Mouse (Mus musculus): Measurements from ENCODE around the gene Ppp1r3g. TPM values are rescaled to one million over a fixed set of nuclear protein-coding genes. Genes with fewer than 3 reads are reported as not detected.
A peak's percentile ranks its signal among the peaks of the same experiment; 100 is the strongest.

Ppp1r3g gene
- polyA plus RNA-seq, 1 experiment from 2014 or later: not detected

- H3K27me3 ChIP-seq: no peaks in the 10 kb centered on the region
- no peak for TF ChIP-seq CTCF (IDR thresholded peaks at IDR 0.05)
- in situ Hi-C loops (cut with MboI; ENCODE audit: low pct_unique_long_range_greater_than_20kb): no loop called here
- no peak for ATAC-seq
- DNase-seq (ENCODE audit: low read depth, low spot score): no peak
- CTCF ChIA-PET: no interaction called here
- POLR2A ChIA-PET: no interaction called here
Observed at GRCm38 (mm10) chr13:35994067-35994466, 35.4 kb downstream of the Ppp1r3g start.

- no peak for ATAC-seq
- H3K27me3 ChIP-seq: no peaks in the 10 kb centered on the region
- ChIA-PET CTCF (no interaction called here), POLR2A (no interaction called here)
- TF ChIP-seq CTCF (IDR thresholded peaks at IDR 0.05): no peak
- DNase-seq (ENCODE audit: low read depth, low spot score): no peak
- in situ Hi-C loops (cut with MboI; ENCODE audit: low pct_unique_long_range_greater_than_20kb): no loop called here
Observed at GRCm38 (mm10) chr13:35995231-35995630, 36.6 kb downstream of the Ppp1r3g start.

GRCm38 (mm10) chr13:35995696-35996426 is 37.2 kb downstream of the Ppp1r3g start:
- no peak for TF ChIP-seq CTCF (IDR thresholded peaks at IDR 0.05)
- H3K27me3 ChIP-seq: no peaks in the 10 kb centered on the region
- ChIA-PET CTCF (no interaction called here), POLR2A (interaction anchor here (0.6 kb wide), 1 partner anchor 14 kb away, joined by 3 read pairs; no protein-coding TSS in a partner anchor)
- in situ Hi-C loops (cut with MboI; ENCODE audit: low pct_unique_long_range_greater_than_20kb): no loop called here
- ATAC-seq: no peak
- DNase-seq (ENCODE audit: low read depth, low spot score): no peak

GRCm38 (mm10) chr13:35997606-35998005 is 39.0 kb downstream of the Ppp1r3g start:
- in situ Hi-C loops (cut with MboI; ENCODE audit: low pct_unique_long_range_greater_than_20kb): no loop called here
- POLR2A ChIA-PET: no interaction called here
- no peak for DNase-seq (ENCODE audit: low read depth, low spot score)
- H3K27me3 ChIP-seq: no peaks in the 10 kb centered on the region
- no peak for ATAC-seq
- CTCF ChIA-PET: no interaction called here
- TF ChIP-seq CTCF (IDR thresholded peaks at IDR 0.05): no peak

GRCm38 (mm10) chr13:36000798-36001197 is 42.2 kb downstream of the Ppp1r3g start:
- POLR2A ChIA-PET: no interaction called here
- no peaks in the 10 kb centered on the region for H3K27me3 ChIP-seq
- TF ChIP-seq CTCF (IDR thresholded peaks at IDR 0.05): no peak
- in situ Hi-C loops (cut with MboI; ENCODE audit: low pct_unique_long_range_greater_than_20kb): loop anchor here (25.0 kb wide), 1 partner anchor 787 kb away; no protein-coding TSS in a partner anchor
- no peak for DNase-seq (ENCODE audit: low read depth, low spot score)
- CTCF ChIA-PET: interaction anchor here (1.3 kb wide), 1 partner anchor 19 kb away, joined by 3 read pairs; no protein-coding TSS in a partner anchor
- ATAC-seq: no peak

- in situ Hi-C loops (cut with MboI; ENCODE audit: low pct_unique_long_range_greater_than_20kb): loop anchor here (25.0 kb wide), 1 partner anchor 777 kb away; no protein-coding TSS in a partner anchor
- H3K27me3 ChIP-seq: no peaks in the 10 kb centered on the region
- CTCF ChIA-PET: no interaction called here
- TF ChIP-seq CTCF (IDR thresholded peaks at IDR 0.05): no peak
- ATAC-seq (no peak), DNase-seq (ENCODE audit: low read depth, low spot score) (no peak)
- POLR2A ChIA-PET: no interaction called here
Observed at GRCm38 (mm10) chr13:36009981-36010380, 51.3 kb downstream of the Ppp1r3g start.

- TF ChIP-seq CTCF (IDR thresholded peaks at IDR 0.05): no peak
- H3K27me3 ChIP-seq: no peaks in the 10 kb centered on the region
- no peak for DNase-seq (ENCODE audit: low read depth, low spot score)
- ATAC-seq: no peak
- in situ Hi-C loops (cut with MboI; ENCODE audit: low pct_unique_long_range_greater_than_20kb): loop anchor here (25.0 kb wide), 1 partner anchor 772 kb away; no protein-coding TSS in a partner anchor
- ChIA-PET CTCF (no interaction called here), POLR2A (no interaction called here)
Observed at GRCm38 (mm10) chr13:36015636-36016035, 57.0 kb downstream of the Ppp1r3g start.

GRCm38 (mm10) chr13:36018017-36018416 is 59.4 kb downstream of the Ppp1r3g start:
- no peak for TF ChIP-seq CTCF (IDR thresholded peaks at IDR 0.05)
- DNase-seq (ENCODE audit: low read depth, low spot score): no peak
- ChIA-PET POLR2A (no interaction called here), CTCF (interaction anchor here (2.0 kb wide), 1 partner anchor 101 kb away, joined by 7 read pairs; no protein-coding TSS in a partner anchor)
- no peak for ATAC-seq
- no peaks in the 10 kb centered on the region for H3K27me3 ChIP-seq
- in situ Hi-C loops (cut with MboI; ENCODE audit: low pct_unique_long_range_greater_than_20kb): loop anchor here (25.0 kb wide), 1 partner anchor 769 kb away; no protein-coding TSS in a partner anchor

- DNase-seq (ENCODE audit: low read depth, low spot score) (peak; percentile 27), ATAC-seq (no peak)
- H3K27me3 ChIP-seq: no peaks in the 10 kb centered on the region
- peak; percentile 78 for TF ChIP-seq CTCF (IDR thresholded peaks at IDR 0.05)
- POLR2A ChIA-PET: interaction anchor here (0.6 kb wide), 2 partner anchors 773 to 1178 kb away, joined by 3 to 4 read pairs; no protein-coding TSS in a partner anchor
- CTCF ChIA-PET: interaction anchor here (0.7 to 2.0 kb wide), 13 partner anchors 10 to 262 kb away, joined by 3 to 7 read pairs (median 3); no protein-coding TSS in a partner anchor
- in situ Hi-C loops (cut with MboI; ENCODE audit: low pct_unique_long_range_greater_than_20kb): loop anchor here (5.0 to 25.0 kb wide), 4 partner anchors 98 to 1293 kb away; partner anchors contain the start of genes Fars2 and Lyrm4
Observed at GRCm38 (mm10) chr13:36019309-36020274, 61.0 kb downstream of the Ppp1r3g start.

Other genes starting within 250 kb of the Ppp1r3g start
- 9.3 TPM for gene Rpp40, start 52.5 kb upstream of the Ppp1r3g start, polyA plus RNA-seq (2021)
- 31.4 TPM for gene Fars2, start 158.6 kb downstream of the Ppp1r3g start, polyA plus RNA-seq (2021)
- gene Lyrm4, start 158.7 kb downstream of the Ppp1r3g start, polyA plus RNA-seq (2021): 13.1 TPM